Mouse (Mus musculus): ENCODE results near the gene Ndrg3. TPM values are rescaled to one million over a fixed set of nuclear protein-coding genes. Genes with fewer than 3 reads are reported as not detected.

The Ndrg3 gene
- 10 to 100 TPM; 23.3 to 24.5 TPM for total RNA-seq (2021)
- long read RNA-seq, experiment 1, transcript Ndrg3-202 (16 exons, 2,586 nt) = major isoform, 28 of 47 reads
- long read RNA-seq, experiment 1, transcript Ndrg3-201 (17 exons, 2,612 nt) = minor isoform, 6 of 47 reads
- long read RNA-seq, experiment 1, partial matches to known transcripts = 6 of 47 reads
- long read RNA-seq, experiment 1, other reads (novel, unspliced or antisense) = 7 of 47 reads
- long read RNA-seq, experiment 2, transcript Ndrg3-202 (16 exons, 2,586 nt) = major isoform, 28 of 38 reads
- long read RNA-seq, experiment 2, partial matches to known transcripts = 2 of 38 reads
- long read RNA-seq, experiment 2, other reads (novel, unspliced or antisense) = 4 of 38 reads

GRCm38 (mm10) chr2:156991470-156992319 lies at the start of gene Ndrg3:
TSS of gene Ndrg3 (minus strand) at chr2:156992056.
- DNase-seq = peak; percentile 97
- intact Hi-C loops (cut with DNase I) = loop anchor here (5.0 kb wide), 1 partner anchor 129 kb away; the partner anchor contains the start of gene Rab5if

- intact Hi-C loops (cut with DNase I) = loop anchor here (5.0 kb wide), 1 partner anchor 36 kb away; the partner anchor contains the start of gene Soga1
These were observed 49.6 kb upstream of the Ndrg3 start for GRCm38 (mm10) chr2:157041421-157041820.

GRCm38 (mm10) chr2:157040649-157041046 lies 48.8 kb upstream of the Ndrg3 start:
- intact Hi-C loops (cut with DNase I) = loop anchor here (5.0 kb wide), 1 partner anchor 37 kb away; the partner anchor contains the start of gene Soga1

More at GRCm38 (mm10) chr2:157041421-157041820, 49.6 kb upstream of the Ndrg3 start:
- DNase-seq = no peak

DNA sequence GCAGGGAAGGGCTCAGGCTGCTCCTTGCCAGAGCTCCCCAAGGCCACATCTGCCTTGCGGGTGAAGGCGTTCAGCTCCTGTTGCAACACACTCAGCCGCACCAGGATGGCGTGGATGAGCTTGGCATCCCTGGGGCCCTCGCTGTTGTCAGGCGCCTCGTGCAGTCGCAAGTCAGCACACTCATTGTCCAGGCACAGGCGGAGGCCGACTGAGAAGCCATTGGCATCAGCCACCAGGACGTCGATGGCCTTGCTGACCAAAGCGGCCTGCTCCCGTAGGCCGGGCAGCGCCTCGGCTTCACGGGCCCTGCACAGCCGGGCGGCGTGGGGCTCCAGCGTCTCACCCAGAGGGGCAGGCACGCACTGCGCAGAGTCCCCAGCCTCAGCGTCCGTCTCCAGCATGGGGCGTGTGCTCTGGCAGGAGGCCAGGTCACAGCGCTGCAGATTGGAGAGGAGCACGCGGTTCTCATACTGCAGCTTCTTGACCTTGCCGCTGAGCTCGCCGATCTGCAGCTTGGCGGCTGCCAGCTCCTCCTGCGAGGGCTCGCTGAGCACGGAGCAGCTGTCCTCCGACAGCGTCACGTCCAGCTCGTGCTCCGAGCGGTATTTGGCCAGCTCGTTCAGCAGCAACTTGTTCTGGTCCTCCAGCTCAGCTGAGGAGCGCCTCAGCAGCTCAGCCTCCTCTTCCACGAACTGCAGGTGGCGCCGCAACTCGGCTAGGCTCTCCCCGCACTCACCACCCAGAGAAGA lies 48.2 kb upstream of the Ndrg3 start:
- peak; percentile 42 to 51 for DNase-seq
- intact Hi-C loops (cut with DNase I) = loop anchor here (5.0 kb wide), 1 partner anchor 37 kb away; the partner anchor contains the start of gene Soga1

More at GRCm38 (mm10) chr2:157040649-157041046, 48.8 kb upstream of the Ndrg3 start:
- no peak for DNase-seq

- no peak for DNase-seq
- intact Hi-C loops (cut with DNase I) = no loop called here
These were observed 45.4 kb upstream of the Ndrg3 start for GRCm38 (mm10) chr2:157037303-157037702.

DNA sequence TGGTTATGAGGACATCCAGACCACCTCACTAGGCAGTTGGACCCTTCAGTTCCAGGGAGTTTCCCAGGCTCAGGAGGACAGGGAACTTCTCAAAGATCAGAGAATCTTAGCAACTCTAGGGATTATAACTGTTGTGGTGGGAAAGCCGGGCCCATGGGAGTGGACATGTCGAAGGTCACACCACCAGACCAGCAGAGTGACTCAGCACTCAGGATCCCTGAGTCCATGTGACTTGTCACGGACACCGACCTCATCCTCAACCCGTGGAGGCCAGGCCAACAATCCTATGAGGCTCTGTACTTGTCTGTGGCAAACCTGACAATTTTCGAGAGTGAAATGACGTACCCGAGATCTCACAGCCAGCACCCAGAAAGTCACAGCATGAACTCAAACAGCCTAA lies 44.5 kb upstream of the Ndrg3 start:
- intact Hi-C loops (cut with DNase I) = no loop called here
- DNase-seq = no peak

- no peak for DNase-seq
- intact Hi-C loops (cut with DNase I) = no loop called here
These were observed 43.5 kb upstream of the Ndrg3 start for GRCm38 (mm10) chr2:157035371-157035770.

DNA sequence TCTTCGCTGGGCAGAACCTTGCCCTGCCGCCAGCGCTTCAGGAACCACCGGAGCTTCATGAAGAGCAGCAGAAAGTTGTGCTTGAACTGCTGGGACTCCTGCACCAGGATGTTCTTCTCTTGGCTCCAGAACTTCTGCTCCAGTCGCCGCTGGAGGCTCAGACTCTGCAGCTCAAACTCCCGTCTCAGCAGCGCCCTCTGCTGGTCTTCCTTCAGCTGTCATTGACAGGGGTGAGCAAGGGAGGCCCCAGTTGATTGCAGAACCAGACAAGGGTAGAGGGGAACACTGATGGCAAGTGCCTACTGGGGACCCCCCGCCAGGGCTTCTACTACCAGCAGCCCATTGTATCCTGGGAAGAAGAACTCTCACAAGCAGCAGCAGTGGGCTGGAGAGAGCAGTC lies 38.9 kb upstream of the Ndrg3 start:
- intact Hi-C loops (cut with DNase I) = loop anchor here (2.0 to 5.0 kb wide), 3 partner anchors 48 to 129 kb away; partner anchors contain the start of gene Soga1

DNA sequence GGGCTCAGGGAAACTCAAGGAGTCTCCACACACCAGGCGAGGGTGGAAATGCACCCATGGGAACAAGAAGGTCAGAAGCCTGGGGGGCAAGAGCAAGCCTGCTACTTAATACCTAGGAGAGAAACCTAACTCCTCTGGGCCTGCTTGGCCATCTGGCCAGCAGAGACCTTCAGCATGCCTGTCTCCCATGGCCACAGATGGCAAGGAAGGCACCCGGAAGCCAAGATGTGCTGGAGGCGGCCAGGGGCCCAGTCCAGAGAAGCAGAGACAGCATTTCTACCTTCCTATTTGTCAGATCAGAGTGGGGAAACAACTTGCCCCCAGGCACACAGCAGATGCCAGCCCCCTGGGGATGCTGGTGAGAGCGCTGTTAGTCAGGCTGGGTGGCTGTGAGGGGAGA lies 36.4 kb upstream of the Ndrg3 start:
- intact Hi-C loops (cut with DNase I) = no loop called here
- no peak for DNase-seq

More for the DNA sequence above, 38.9 kb upstream of the Ndrg3 start:
- DNase-seq = peak; percentile 87 to 93

- intact Hi-C loops (cut with DNase I) = no loop called here
- peak; percentile 57 to 62 for DNase-seq
These were observed 35.5 kb upstream of the Ndrg3 start for GRCm38 (mm10) chr2:157027106-157028008.

- DNase-seq = no peak
- intact Hi-C loops (cut with DNase I) = no loop called here
These were observed 29.3 kb upstream of the Ndrg3 start for GRCm38 (mm10) chr2:157021156-157021555.

- intact Hi-C loops (cut with DNase I) = no loop called here
- no peak for DNase-seq
These were observed 27.4 kb upstream of the Ndrg3 start for GRCm38 (mm10) chr2:157019228-157019627.

GRCm38 (mm10) chr2:157016529-157017270 lies 24.8 kb upstream of the Ndrg3 start:
- DNase-seq = no peak
- intact Hi-C loops (cut with DNase I) = no loop called here

- intact Hi-C loops (cut with DNase I) = no loop called here
- DNase-seq = no peak
These were observed 20.5 kb upstream of the Ndrg3 start for GRCm38 (mm10) chr2:157012341-157012740.

GRCm38 (mm10) chr2:157010634-157011310 lies 18.9 kb upstream of the Ndrg3 start:
- no peak for DNase-seq
- intact Hi-C loops (cut with DNase I) = no loop called here

DNA sequence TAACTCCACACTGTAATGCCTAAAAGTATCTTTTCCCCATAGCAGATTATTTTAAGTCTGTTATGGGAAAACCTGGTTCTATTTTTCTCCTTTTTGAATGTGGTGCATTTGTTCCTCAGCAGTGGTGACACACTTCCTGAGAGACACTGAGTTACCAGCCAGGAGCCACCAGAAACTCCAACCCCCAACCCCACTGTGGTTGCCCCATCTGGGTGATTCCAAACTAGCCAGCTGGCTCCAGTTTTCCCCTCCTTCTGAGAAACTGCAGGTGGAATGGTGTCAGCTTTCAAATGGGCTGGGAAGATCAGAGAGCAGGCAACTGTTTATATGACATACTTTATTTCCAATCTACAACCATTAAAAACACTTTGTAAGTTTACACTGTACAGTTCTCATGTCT lies 18.3 kb upstream of the Ndrg3 start:
- intact Hi-C loops (cut with DNase I) = no loop called here
- DNase-seq = no peak

DNA sequence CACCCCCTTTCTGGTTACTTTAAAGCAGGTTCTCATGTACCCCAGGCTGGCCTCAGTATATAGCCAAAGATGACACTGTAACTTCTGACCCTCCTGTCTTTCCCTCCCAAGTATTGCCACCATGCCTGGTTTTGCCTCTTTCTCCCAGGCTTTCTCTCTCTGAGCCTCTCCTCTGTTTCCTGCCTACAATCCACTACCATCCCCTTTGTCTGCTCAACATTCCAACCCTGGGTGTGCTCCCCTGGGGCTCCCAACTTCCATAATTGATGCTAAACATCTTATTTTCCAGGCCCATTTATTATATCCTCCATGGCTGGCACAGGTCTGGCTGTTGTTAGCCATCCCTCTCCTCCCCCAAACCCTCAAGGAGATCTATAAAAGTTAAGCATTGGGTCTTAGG lies 16.7 kb upstream of the Ndrg3 start:
- intact Hi-C loops (cut with DNase I) = no loop called here

GRCm38 (mm10) chr2:157007234-157007596 lies 15.4 kb upstream of the Ndrg3 start:
- intact Hi-C loops (cut with DNase I) = no loop called here
- no peak for DNase-seq

More for the DNA sequence above, 16.7 kb upstream of the Ndrg3 start:
- no peak for DNase-seq
